ENCODE assay signal across 10 mouse cellular contexts in the genomic region with DNA sequence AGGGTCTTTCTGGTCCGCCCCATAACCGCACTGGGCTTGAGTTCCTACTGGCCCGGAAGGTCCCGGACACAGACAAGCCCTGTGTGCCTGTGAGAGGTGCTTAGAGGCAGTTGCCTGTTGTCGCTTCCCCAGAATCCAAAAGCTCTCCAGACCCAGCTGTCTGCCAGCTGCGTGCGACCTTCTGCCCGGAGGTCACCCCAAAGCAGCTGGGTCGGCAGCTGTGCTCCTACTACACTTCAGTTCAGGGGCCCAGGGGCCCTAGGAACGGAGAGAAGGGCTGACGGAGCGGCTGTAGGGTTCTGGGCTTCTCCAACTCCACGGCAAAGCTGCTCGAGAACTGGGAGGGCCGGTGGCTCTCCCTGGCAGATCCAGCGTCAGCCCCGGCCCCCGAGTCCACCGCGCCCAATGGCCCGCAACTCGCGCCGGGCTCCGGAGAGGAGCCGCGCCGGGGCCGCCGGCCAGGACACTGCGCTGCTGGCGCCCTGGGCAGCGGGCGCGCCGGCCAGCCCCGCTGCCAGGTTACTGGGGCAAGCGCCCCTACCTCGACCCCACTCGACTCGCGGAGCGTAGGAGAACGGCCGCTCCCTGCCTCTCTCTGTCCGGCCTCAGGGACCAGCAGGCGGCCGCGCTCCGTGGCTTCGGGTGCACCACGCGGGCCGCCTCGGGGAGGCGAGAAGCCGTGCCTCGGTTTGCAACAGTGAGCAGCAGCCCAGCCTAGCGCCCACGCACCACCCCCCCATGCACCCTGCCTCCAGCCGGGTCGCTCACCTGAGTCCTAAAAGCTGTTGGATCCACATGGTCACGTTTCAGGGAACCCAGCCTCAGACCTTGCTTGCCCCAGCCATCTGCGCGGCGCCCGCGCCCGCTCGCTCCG. TPM values are rescaled to one million over a fixed set of nuclear protein-coding genes. Genes with fewer than 3 reads are reported as not detected.
A peak's percentile ranks its signal among the peaks of the same experiment; 100 is the strongest.
DNase-seq lines count a peak whose midpoint lies in the region; ATAC-seq and TF ChIP-seq lines count a peak whose summit lies in the region.
"Had no signal": no experiment of that assay in that cellular context is flagged by ENCODE, and none has a peak within 500 bp of the region (broad histone marks: within the 10 kb centered on the region; RNA-seq: fewer than 3 reads in every experiment).

No protein-coding gene starts in this region.

- H3K36me3 ChIP-seq in heart, embryonic 11.5 days (ENCODE audit: control insufficient read depth, insufficient read depth, low read length) = no peaks in the 10 kb centered on the region
- H3K36me3 ChIP-seq in ES-Bruce4 (ENCODE audit: control insufficient read depth, insufficient read depth, low read length, poor library complexity, severe bottlenecking) = no peaks in the 10 kb centered on the region
- no peaks in the 10 kb centered on the region for H3K36me3 ChIP-seq in forebrain, embryonic 11.5 days (ENCODE audit: control insufficient read depth, insufficient read depth, low read length)
- H3K36me3 ChIP-seq in liver, embryonic 14.5 days (replicated peaks; ENCODE audit: control insufficient read depth, insufficient read depth, low read depth) = no peaks in the 10 kb centered on the region

- ATAC-seq in heart, embryonic 11.5 days (replicated peaks; ENCODE audit: insufficient number of reproducible peaks, low FRiP score, low TSS enrichment) = no peak
- no peak; the same call in 1 of the 2 replicates for ATAC-seq in forebrain, embryonic 11.5 days (replicated peaks; ENCODE audit: low FRiP score)
- ATAC-seq in liver, embryonic 14.5 days (ENCODE audit: insufficient read depth) = no peak

- peaks cover 80% of the 10 kb centered on the region for H3K27me3 ChIP-seq in heart, embryonic 11.5 days (ENCODE audit: control insufficient read depth, insufficient read depth, low read length)
- peaks cover 10% of the 10 kb centered on the region for H3K27me3 ChIP-seq in ES-Bruce4 (ENCODE audit: control insufficient read depth, insufficient read depth, low read length, poor library complexity, severe bottlenecking)
- peaks cover 43% of the 10 kb centered on the region for H3K27me3 ChIP-seq in forebrain, embryonic 11.5 days (ENCODE audit: control insufficient read depth, insufficient read depth, low read length)
- H3K27me3 ChIP-seq in liver, embryonic 14.5 days (ENCODE audit: control insufficient read depth, insufficient read depth, low read length) = peaks cover 46% of the 10 kb centered on the region
- H3K27me3 ChIP-seq: CH12.LX had no signal

- H3K9me3 ChIP-seq in heart, embryonic 11.5 days (replicated peaks; ENCODE audit: control insufficient read depth, low read length) = no peaks in the 10 kb centered on the region
- no peaks in the 10 kb centered on the region for H3K9me3 ChIP-seq in ES-Bruce4 (replicated peaks; ENCODE audit: control insufficient read depth, insufficient read depth, low read length, poor library complexity, severe bottlenecking)
- H3K9me3 ChIP-seq in forebrain, embryonic 11.5 days (ENCODE audit: control insufficient read depth, low read length) = no peaks in the 10 kb centered on the region
- no peaks in the 10 kb centered on the region for H3K9me3 ChIP-seq in liver, embryonic 14.5 days (ENCODE audit: control insufficient read depth, low read length)

- WGBS in heart, embryonic 11.5 days (ENCODE audit: insufficient replicate concordance) = under 1% methylated on average over 55 of the region's 71 CpGs
- under 1% methylated on average over 65 of the region's 71 CpGs for WGBS in forebrain, embryonic 11.5 days
- 4% methylated on average over 53 of the region's 71 CpGs for WGBS in liver, embryonic 14.5 days (ENCODE audit: insufficient replicate concordance)

- no peak overlapping the region for H3K9ac ChIP-seq in heart, embryonic 11.5 days (ENCODE audit: low read depth, low read length)
- peak overlapping the region; percentile 26 for H3K9ac ChIP-seq in ES-Bruce4 (ENCODE audit: low read depth, poor library complexity, severe bottlenecking)
- H3K9ac ChIP-seq in forebrain, embryonic 11.5 days (ENCODE audit: low read length) = peak overlapping the region; percentile 60
- H3K9ac ChIP-seq in liver, embryonic 14.5 days (replicated peaks) = no peak overlapping the region

- no peak for TF ChIP-seq EP300 in ES-Bruce4 (IDR thresholded peaks at IDR 0.05; ENCODE audit: insufficient read depth, low read depth, low read length)
- TF ChIP-seq EP300 in liver, embryonic 14.5 days (IDR thresholded peaks at IDR 0.05; ENCODE audit: low read depth) = no peak

- no peak overlapping the region for H3K27ac ChIP-seq in heart, embryonic 11.5 days (ENCODE audit: low read depth, low read length)
- no peak overlapping the region for H3K27ac ChIP-seq in ES-Bruce4 (ENCODE audit: insufficient read depth, low read length)
- H3K27ac ChIP-seq in forebrain, embryonic 11.5 days (ENCODE audit: low read depth, low read length) = no peak overlapping the region
- H3K27ac ChIP-seq in liver, embryonic 14.5 days = no peak overlapping the region

- no peak for TF ChIP-seq POLR2A in ES-Bruce4 (IDR thresholded peaks at IDR 0.05; ENCODE audit: insufficient read depth, low read length)

- H3K4me3 ChIP-seq in heart, embryonic 11.5 days (ENCODE audit: low read depth, low read length) = peak overlapping the region; percentile 48
- H3K4me3 ChIP-seq in ES-Bruce4 (ENCODE audit: low read depth, low read length) = peak overlapping the region; percentile 44
- H3K4me3 ChIP-seq in forebrain, embryonic 11.5 days (ENCODE audit: low read depth, low read length) = peak overlapping the region; percentile 54
- no peak overlapping the region for H3K4me3 ChIP-seq in liver, embryonic 14.5 days (ENCODE audit: insufficient read depth in 1 of 2, low read depth in 2 of 2, low read length in 2 of 2)

- H3K4me2 ChIP-seq in heart, embryonic 11.5 days = peak overlapping the region; percentile 77
- peak overlapping the region; percentile 91 for H3K4me2 ChIP-seq in forebrain, embryonic 11.5 days (ENCODE audit: low read depth, low read length, severe bottlenecking)
- H3K4me2 ChIP-seq in liver, embryonic 14.5 days (ENCODE audit: low read depth) = 0 out of 2 replicates have a peak overlapping the region, but pooled peaks have one; percentile 8

- DNase-seq in heart, postnatal 4 days = no peak
- peak; percentile 61 for DNase-seq in forebrain, embryonic 11.5 days (ENCODE audit: low spot score)
- DNase-seq in liver, embryonic 14.5 days (ENCODE audit: low read depth in 3 of 3, low spot score in 3 of 3) = no peak
- no peak for DNase-seq in thymus, postnatal 25 days
- DNase-seq in cerebellum, adult 11 months = no peak
- DNase-seq in urinary bladder, postnatal 25 days (ENCODE audit: low spot score) = no peak

- TF ChIP-seq CTCF in ES-Bruce4 (IDR thresholded peaks at IDR 0.05; ENCODE audit: low read depth, low read length) = no peak
- TF ChIP-seq CTCF in liver, embryonic 14.5 days (IDR thresholded peaks at IDR 0.05; ENCODE audit: low read depth) = no peak

- H3K4me1 ChIP-seq in heart, embryonic 11.5 days (ENCODE audit: control insufficient read depth, insufficient read depth, low read length) = peaks cover 11% of the 10 kb centered on the region; the same call in 1 of the 2 replicates
- H3K4me1 ChIP-seq in ES-Bruce4 (ENCODE audit: control insufficient read depth, insufficient read depth, low read length) = no peaks in the 10 kb centered on the region
- H3K4me1 ChIP-seq in forebrain, embryonic 11.5 days (replicated peaks; ENCODE audit: control insufficient read depth, insufficient read depth, low read length) = peaks cover 32% of the 10 kb centered on the region
- H3K4me1 ChIP-seq in liver, embryonic 14.5 days (replicated peaks; ENCODE audit: control insufficient read depth in 2 of 2, insufficient read depth in 2 of 2, low read length in 1 of 2) = no peaks in the 10 kb centered on the region

RNA-seq across cellular contexts. Expression of a gene that starts 1.0 kb away (rescaled TPM):
- polyA plus RNA-seq in heart, embryonic 11.5 days (2014; fragmentation: Nextera tagmentation; extraction: Ambion mirVana) = 0.17 and 0.27 TPM in 2 replicates
- under 1 TPM; 0.09 to 0.50 TPM for total RNA-seq in heart, postnatal 4 days (2021)
- not detected in 2 replicates for polyA plus RNA-seq in ES-Bruce4 (2011; ENCODE audit: insufficient read depth, insufficient read length, low read depth, missing spikeins)
- 1.5 TPM in 2 replicates for polyA plus RNA-seq in forebrain, embryonic 11.5 days (2014; fragmentation: Nextera tagmentation; extraction: Ambion mirVana)
- 0.17 and 0.38 TPM in 2 replicates for polyA plus RNA-seq in liver, embryonic 14.5 days (2012; rRNA removed)
- polyA plus RNA-seq in liver, embryonic 14.5 days (2014; fragmentation: Nextera tagmentation; extraction: Ambion mirVana) = 0.15 and 0.22 TPM in 2 replicates
- total RNA-seq: CH12.LX; neutrophil, adult 5-6 weeks had no signal

Comparison
In these comparisons a context has a peak if more than half of its experiments do, and no peak if none do; other contexts are left out.
1. H3K4me2 ChIP-seq: peak in every context shown above with its lines; median percentile 91 in forebrain, embryonic 11.5 days; 77 in heart, embryonic 11.5 days; 8 in liver, embryonic 14.5 days.
2. H3K4me3 ChIP-seq: peak in heart, embryonic 11.5 days (single experiment), ES-Bruce4 (single experiment) and forebrain, embryonic 11.5 days (single experiment); none in liver, embryonic 14.5 days (0 of 2).
3. H3K9ac ChIP-seq: peak in ES-Bruce4 (single experiment) and forebrain, embryonic 11.5 days (single experiment); none in heart, embryonic 11.5 days (single experiment) and liver, embryonic 14.5 days (single experiment).